Mouse (Mus musculus): Measurements from ENCODE around the gene Tmem253.

- TF ChIP-seq CTCF (conservative IDR thresholded peaks at IDR 0.05 in 1 of 2, IDR thresholded peaks at IDR 0.05 in 1 of 2; ENCODE audit: low read depth in 2 of 2, low read length in 2 of 2) = no peak
- no peak for TF ChIP-seq POLR2A (IDR thresholded peaks at IDR 0.05; ENCODE audit: low read depth, low read length)
- TF ChIP-seq CHD1 (IDR thresholded peaks at IDR 0.05; ENCODE audit: low read depth, low read length) = no peak
- no peak for TF ChIP-seq UBTF (IDR thresholded peaks at IDR 0.05; ENCODE audit: low read depth, low read length)
- TF ChIP-seq JUN (IDR thresholded peaks at IDR 0.05; ENCODE audit: insufficient read depth, low read depth, low read length) = no peak
- no peak for TF ChIP-seq CHD2 (IDR thresholded peaks at IDR 0.05; ENCODE audit: low read length)
- TF ChIP-seq MAFK (IDR thresholded peaks at IDR 0.05; ENCODE audit: insufficient replicate concordance, low read length) = no peak
- no peak for TF ChIP-seq EP300 (IDR thresholded peaks at IDR 0.05; ENCODE audit: low read length)
Measured at GRCm38 (mm10) chr14:51989461-51989970, 25.9 kb upstream of the Tmem253 start.

Data from CH12.LX (cell line).